Mouse (Mus musculus): ENCODE data around the gene Prkd1. TPM values are rescaled to one million over a fixed set of nuclear protein-coding genes. Genes with fewer than 3 reads are reported as not detected.

Gene Prkd1
- total and polyA plus RNA-seq, 3 experiments: not detected

DNA sequence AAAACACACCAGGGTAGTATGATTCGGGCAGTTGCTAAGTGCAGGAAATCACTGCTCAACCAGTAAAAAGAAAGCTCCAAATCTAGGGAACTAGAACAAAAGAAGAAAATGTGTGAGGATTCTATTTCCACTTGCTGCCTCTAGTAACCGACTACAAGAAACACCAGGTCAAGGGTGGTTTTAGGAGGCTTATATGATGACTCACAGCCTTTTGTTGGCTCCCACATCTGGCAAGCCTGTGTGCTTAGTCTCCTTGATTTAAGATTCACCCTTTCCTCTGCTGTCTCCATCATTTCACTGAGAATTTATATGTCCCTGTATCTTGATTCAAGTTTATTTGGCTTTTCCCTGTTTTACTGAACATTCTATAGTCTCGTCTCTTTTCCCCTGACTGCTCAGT is 339.6 kb downstream of the Prkd1 start:
- H3K4me1 ChIP-seq (ENCODE audit: control insufficient read depth in 1 of 2, insufficient read depth in 2 of 2): no peaks in the 10 kb centered on the region
- no peak overlapping the region for H3K4me3 ChIP-seq (replicated peaks in 1 of 3; ENCODE audit: low read depth in 2 of 3, low read length in 2 of 3, poor library complexity in 1 of 3)
- TF ChIP-seq SMC3 (IDR thresholded peaks at IDR 0.05; ENCODE audit: low read depth, low read length) (no peak), JUND (conservative IDR thresholded peaks at IDR 0.05; ENCODE audit: low read depth, low read length) (no peak), MYC (IDR thresholded peaks at IDR 0.05; ENCODE audit: low read depth, low read length) (no peak), ZMIZ1 (IDR thresholded peaks at IDR 0.05; ENCODE audit: low read depth, low read length) (no peak), TCF12 (IDR thresholded peaks at IDR 0.05; ENCODE audit: low read depth, low read length) (no peak), MAX (IDR thresholded peaks at IDR 0.05; ENCODE audit: low read length) (no peak), RCOR1 (conservative IDR thresholded peaks at IDR 0.05; ENCODE audit: low read depth, low read length) (no peak), ZNF384 (IDR thresholded peaks at IDR 0.05; ENCODE audit: low read depth, low read length) (no peak), MAFK (IDR thresholded peaks at IDR 0.05; ENCODE audit: insufficient replicate concordance, low read length) (no peak), POLR2A (IDR thresholded peaks at IDR 0.05; ENCODE audit: low read depth, low read length) (no peak), UBTF (IDR thresholded peaks at IDR 0.05; ENCODE audit: low read depth, low read length) (no peak), CHD1 (IDR thresholded peaks at IDR 0.05; ENCODE audit: low read depth, low read length) (no peak), BHLHE40 (IDR thresholded peaks at IDR 0.05; ENCODE audit: low read depth, low read length) (no peak), SIN3A (IDR thresholded peaks at IDR 0.05; ENCODE audit: low read length) (no peak), KAT2A (IDR thresholded peaks at IDR 0.05; ENCODE audit: insufficient replicate concordance, low read length) (no peak), MEF2A (IDR thresholded peaks at IDR 0.05; ENCODE audit: borderline replicate concordance, low read depth, low read length) (no peak), USF1 (IDR thresholded peaks at IDR 0.05; ENCODE audit: low read depth, low read length) (no peak)
- no peak overlapping the region for H3K27ac ChIP-seq (ENCODE audit: insufficient read depth, low read depth)
- peaks cover 25% of the 10 kb centered on the region for H3K9me3 ChIP-seq (replicated peaks; ENCODE audit: low read length)
- DNase-seq (ENCODE audit: extremely low read depth): no peak
- H3K79me2 ChIP-seq (replicated peaks; ENCODE audit: control insufficient read depth, extremely low read depth, insufficient read depth, poor library complexity, severe bottlenecking): no peaks in the 10 kb centered on the region
- no peaks in the 10 kb centered on the region for H3K36me3 ChIP-seq (replicated peaks in 1 of 2; ENCODE audit: control insufficient read depth in 1 of 2, insufficient read depth in 1 of 2, low read length in 1 of 2)
- dilution Hi-C loops (cut with MboI; ENCODE audit: extremely low pct_ligation_motif_present, extremely low pct_unique_long_range_greater_than_20kb, low sequenced_read_pairs) (no loop called here), in situ Hi-C loops (cut with MboI; ENCODE audit: low pct_ligation_motif_present, low pct_unique_long_range_greater_than_20kb, low sequenced_read_pairs) (no loop called here)
- H3K27me3 ChIP-seq (replicated peaks): no peaks in the 10 kb centered on the region
- H3K9ac ChIP-seq (ENCODE audit: insufficient read depth, low read depth): no peak overlapping the region
- no peak overlapping the region for H3K4me2 ChIP-seq (ENCODE audit: insufficient read depth, low read depth, poor library complexity, severe bottlenecking)

DNA sequence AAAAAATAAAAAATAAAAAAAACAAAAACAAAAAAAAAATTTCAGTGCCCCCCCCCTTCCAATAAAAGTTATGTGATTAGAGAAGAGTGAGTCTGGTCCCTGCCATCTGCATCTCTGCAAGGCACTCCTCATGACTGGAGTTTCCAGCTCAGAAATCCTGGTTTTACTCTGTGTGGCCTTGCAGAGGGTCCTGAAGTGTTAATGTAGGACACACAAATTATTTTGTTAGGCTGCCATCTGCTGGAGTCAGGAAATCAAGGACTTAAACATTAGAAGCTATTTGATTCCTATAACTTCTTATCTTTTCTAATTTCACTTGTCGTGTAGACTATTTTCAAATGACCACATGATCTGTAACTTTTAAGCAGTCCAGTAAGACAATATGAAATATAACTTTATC is 347.6 kb downstream of the Prkd1 start:
- no peak overlapping the region for H3K9ac ChIP-seq (ENCODE audit: insufficient read depth, low read depth)
- dilution Hi-C loops (cut with MboI; ENCODE audit: extremely low pct_ligation_motif_present, extremely low pct_unique_long_range_greater_than_20kb, low sequenced_read_pairs): no loop called here
- DNase-seq (ENCODE audit: extremely low read depth): no peak

More for the DNA sequence above, 347.6 kb downstream of the Prkd1 start:
- Histone ChIP-seq H3K36me3 (replicated peaks in 1 of 2; ENCODE audit: control insufficient read depth in 1 of 2, insufficient read depth in 1 of 2, low read length in 1 of 2) (no peaks in the 10 kb centered on the region), H3K9me3 (replicated peaks; ENCODE audit: low read length) (peaks cover 22% of the 10 kb centered on the region), H3K79me2 (replicated peaks; ENCODE audit: control insufficient read depth, extremely low read depth, insufficient read depth, poor library complexity, severe bottlenecking) (no peaks in the 10 kb centered on the region), H3K27me3 (replicated peaks) (no peaks in the 10 kb centered on the region), H3K4me1 (ENCODE audit: control insufficient read depth in 1 of 2, insufficient read depth in 2 of 2) (no peaks in the 10 kb centered on the region), H3K4me2 (ENCODE audit: insufficient read depth, low read depth, poor library complexity, severe bottlenecking) (no peak overlapping the region), H3K27ac (ENCODE audit: insufficient read depth, low read depth) (no peak overlapping the region), H3K4me3 (replicated peaks in 1 of 3; ENCODE audit: low read depth in 2 of 3, low read length in 2 of 3, poor library complexity in 1 of 3) (no peak overlapping the region)
- TF ChIP-seq BHLHE40 (IDR thresholded peaks at IDR 0.05; ENCODE audit: low read depth, low read length) (no peak), MAX (IDR thresholded peaks at IDR 0.05; ENCODE audit: low read length) (no peak), MAFK (IDR thresholded peaks at IDR 0.05; ENCODE audit: insufficient replicate concordance, low read length) (no peak), ZKSCAN1 (IDR thresholded peaks at IDR 0.05; ENCODE audit: borderline replicate concordance, low read depth, low read length) (no peak), USF2 (conservative IDR thresholded peaks at IDR 0.05; ENCODE audit: low read depth, low read length) (no peak), TBP (conservative IDR thresholded peaks at IDR 0.05; ENCODE audit: low read depth, low read length) (no peak), SIN3A (IDR thresholded peaks at IDR 0.05; ENCODE audit: low read length) (no peak), POLR2AphosphoS2 (IDR thresholded peaks at IDR 0.05; ENCODE audit: low read depth, low read length) (no peak), ZNF384 (IDR thresholded peaks at IDR 0.05; ENCODE audit: low read depth, low read length) (no peak), MYC (IDR thresholded peaks at IDR 0.05; ENCODE audit: low read depth, low read length) (no peak), SMC3 (IDR thresholded peaks at IDR 0.05; ENCODE audit: low read depth, low read length) (no peak), USF1 (IDR thresholded peaks at IDR 0.05; ENCODE audit: low read depth, low read length) (no peak), POLR2A (IDR thresholded peaks at IDR 0.05; ENCODE audit: low read depth, low read length) (no peak), ZMIZ1 (IDR thresholded peaks at IDR 0.05; ENCODE audit: low read depth, low read length) (no peak), ELF1 (IDR thresholded peaks at IDR 0.05; ENCODE audit: low read depth, low read length) (no peak), EP300 (IDR thresholded peaks at IDR 0.05; ENCODE audit: low read length) (no peak), GABPA (IDR thresholded peaks at IDR 0.05; ENCODE audit: insufficient replicate concordance, low read depth, low read length) (no peak), JUN (IDR thresholded peaks at IDR 0.05; ENCODE audit: insufficient read depth, low read depth, low read length) (no peak), ZC3H11A (IDR thresholded peaks at IDR 0.05; ENCODE audit: low read depth, low read length) (no peak), UBTF (IDR thresholded peaks at IDR 0.05; ENCODE audit: low read depth, low read length) (no peak)
- in situ Hi-C loops (cut with MboI; ENCODE audit: low pct_ligation_motif_present, low pct_unique_long_range_greater_than_20kb, low sequenced_read_pairs): no loop called here

All from CH12.LX (cell line).